Mouse (Mus musculus): Measurements from ENCODE around the gene Acsm5. TPM values are rescaled to one million over a fixed set of nuclear protein-coding genes. Genes with fewer than 3 reads are reported as not detected.
"Not testable (repeated sequence)": the region's sequence is repeated elsewhere in the genome, so short reads cannot be mapped to it uniquely, and the experiment has no call there.

Gene Acsm5
- polyA plus RNA-seq, 1 experiment from 2014 or later, result not detected

DNA sequence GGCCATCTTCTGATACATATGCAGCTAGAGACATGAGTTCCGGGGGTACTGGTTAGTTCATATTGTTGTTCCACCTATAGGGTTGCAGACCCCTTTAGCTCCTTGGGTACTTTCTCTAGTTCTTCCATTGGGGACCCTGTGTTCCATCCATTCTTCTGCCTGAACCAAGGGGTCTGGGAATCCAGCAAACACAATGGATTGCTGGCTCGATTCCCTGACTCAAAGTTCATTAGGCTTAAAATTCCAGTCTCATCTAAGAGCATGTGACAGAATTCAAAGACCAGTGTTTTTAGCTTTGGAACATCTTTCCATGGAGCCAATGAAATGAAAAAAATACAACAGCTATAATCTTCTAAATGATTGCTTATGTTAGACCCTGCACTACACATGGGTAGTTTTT, 43.2 kb downstream of the Acsm5 start:
- H3K9me3 ChIP-seq (ENCODE audit: control insufficient read depth, low read length); H3K4me3 ChIP-seq (replicated peaks; ENCODE audit: low read length); H3K36me3 ChIP-seq (replicated peaks; ENCODE audit: control insufficient read depth, insufficient read depth); ATAC-seq (ENCODE audit: low FRiP score); H3K27me3 ChIP-seq (ENCODE audit: control insufficient read depth, insufficient read depth, low read length); H3K4me2 ChIP-seq (replicated peaks); DNase-seq (ENCODE audit: low spot score); H3K27ac ChIP-seq; H3K9ac ChIP-seq; H3K4me1 ChIP-seq (replicated peaks; ENCODE audit: control insufficient read depth, insufficient read depth, low read length): not testable (repeated sequence)
- 79% methylated on average over 2 of the region's 2 CpGs for WGBS

DNA sequence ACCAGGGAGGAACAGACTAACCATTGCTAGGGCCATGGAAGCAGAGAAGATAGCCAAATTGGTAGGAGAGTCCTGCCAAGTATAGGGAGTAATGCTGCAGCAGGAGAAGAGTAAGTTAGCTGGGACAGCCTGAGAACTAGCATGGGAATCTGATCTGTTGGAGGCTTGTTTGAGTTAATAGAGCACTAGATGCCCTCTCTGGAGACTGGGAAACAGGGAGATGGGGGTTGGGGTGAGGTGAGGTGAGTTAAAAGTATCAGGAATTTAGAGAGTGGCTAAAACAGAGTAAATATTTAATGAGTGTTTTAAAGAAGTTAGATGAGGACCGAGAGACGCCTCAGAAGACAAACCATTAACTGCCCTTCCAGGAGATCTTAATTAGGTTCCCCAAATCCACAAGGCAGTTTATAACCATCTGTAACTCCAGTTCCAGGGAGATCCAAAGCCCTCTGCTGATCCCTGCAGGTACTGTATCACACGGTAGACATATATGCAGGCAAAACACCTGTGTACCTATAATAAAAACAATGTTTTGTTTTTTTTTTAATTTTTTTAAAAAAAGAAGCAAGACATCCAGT, 75.4 kb downstream of the Acsm5 start:
- H3K27ac ChIP-seq, result no peak overlapping the region
- no peaks in the 10 kb centered on the region for H3K4me1 ChIP-seq (replicated peaks; ENCODE audit: control insufficient read depth, insufficient read depth, low read length)
- no peaks in the 10 kb centered on the region for H3K9me3 ChIP-seq (ENCODE audit: control insufficient read depth, low read length)
- no peaks in the 10 kb centered on the region for H3K27me3 ChIP-seq (ENCODE audit: control insufficient read depth, insufficient read depth, low read length)
- no peak overlapping the region for H3K9ac ChIP-seq
- DNase-seq (ENCODE audit: low spot score) (no peak), ATAC-seq (ENCODE audit: low FRiP score) (no peak)
- H3K4me3 ChIP-seq (replicated peaks; ENCODE audit: low read length), result no peak overlapping the region
- 82% methylated on average over 3 of the region's 3 CpGs for WGBS
- no peaks in the 10 kb centered on the region for H3K36me3 ChIP-seq (replicated peaks; ENCODE audit: control insufficient read depth, insufficient read depth)
- H3K4me2 ChIP-seq (replicated peaks), result no peak overlapping the region

Other genes with a start within 250 kb of the Acsm5 start
- gene Gp2, start 60.2 kb upstream of the Acsm5 start, polyA plus RNA-seq (2014; fragmentation: Nextera tagmentation; extraction: Ambion mirVana), result not detected in 2 replicates
- gene Umod, start 40.2 kb upstream of the Acsm5 start, polyA plus RNA-seq (2014; fragmentation: Nextera tagmentation; extraction: Ambion mirVana), result not detected in 2 replicates
- 0.39 TPM in 1 of 2 replicates, not detected in the other for gene Pdilt, start 4.0 kb downstream of the Acsm5 start, polyA plus RNA-seq (2014; fragmentation: Nextera tagmentation; extraction: Ambion mirVana)
- not detected in 2 replicates for gene Acsm2, start 34.9 kb downstream of the Acsm5 start, polyA plus RNA-seq (2014; fragmentation: Nextera tagmentation; extraction: Ambion mirVana)
- not detected in 2 replicates for gene Acsm1, start 87.6 kb downstream of the Acsm5 start, polyA plus RNA-seq (2014; fragmentation: Nextera tagmentation; extraction: Ambion mirVana)
- gene Acsm4, start 170.6 kb downstream of the Acsm5 start, polyA plus RNA-seq (2014; fragmentation: Nextera tagmentation; extraction: Ambion mirVana), result not detected in 2 replicates
- gene Thumpd1, start 201.3 kb downstream of the Acsm5 start, polyA plus RNA-seq (2014; fragmentation: Nextera tagmentation; extraction: Ambion mirVana), result 76.7 and 87.9 TPM in 2 replicates
- gene Acsm3, start 241.5 kb downstream of the Acsm5 start, polyA plus RNA-seq (2014; fragmentation: Nextera tagmentation; extraction: Ambion mirVana), result 0.18 TPM in 1 of 2 replicates, not detected in the other